Mouse (Mus musculus): ENCODE measurements around the gene Ssu2. TPM values are rescaled to one million over a fixed set of nuclear protein-coding genes. Genes with fewer than 3 reads are reported as not detected.

Gene Ssu2
- polyA plus RNA-seq, 1 experiment from 2014 or later: 2.5 TPM

GRCm38 (mm10) chr6:112396352-112396751 lies 8.5 kb upstream of the Ssu2 start:
- Histone ChIP-seq H3K4me2 (ENCODE audit: low read depth, severe bottlenecking) (no peak overlapping the region), H3K36me3 (ENCODE audit: control insufficient read depth, insufficient read depth, low read length) (no peaks in the 10 kb centered on the region), H3K27me3 (ENCODE audit: control insufficient read depth, insufficient read depth, low read length) (no peaks in the 10 kb centered on the region), H3K4me1 (ENCODE audit: control insufficient read depth, insufficient read depth, low read length) (no peaks in the 10 kb centered on the region), H3K27ac (replicated peaks; ENCODE audit: low read depth, low read length) (no peak overlapping the region), H3K4me3 (ENCODE audit: low read depth, low read length) (no peak overlapping the region), H3K9me3 (ENCODE audit: control insufficient read depth, low read length) (no peaks in the 10 kb centered on the region), H3K9ac (ENCODE audit: low read length) (no peak overlapping the region)
- 93% methylated on average over 3 of the region's 3 CpGs for WGBS
- ATAC-seq (ENCODE audit: insufficient number of reproducible peaks, low FRiP score, low TSS enrichment, low read depth) (no peak), DNase-seq (ENCODE audit: low spot score) (no peak)

- no peak overlapping the region for H3K4me3 ChIP-seq (ENCODE audit: low read depth, low read length)
- no peak overlapping the region for H3K4me2 ChIP-seq (ENCODE audit: low read depth, severe bottlenecking)
- H3K9ac ChIP-seq (ENCODE audit: low read length): no peak overlapping the region
- 79% methylated on average over 3 of the region's 3 CpGs for WGBS
- no peaks in the 10 kb centered on the region for H3K9me3 ChIP-seq (ENCODE audit: control insufficient read depth, low read length)
- H3K27me3 ChIP-seq (ENCODE audit: control insufficient read depth, insufficient read depth, low read length): no peaks in the 10 kb centered on the region
- no peak overlapping the region for H3K27ac ChIP-seq (replicated peaks; ENCODE audit: low read depth, low read length)
- DNase-seq (ENCODE audit: low spot score) (no peak), ATAC-seq (ENCODE audit: insufficient number of reproducible peaks, low FRiP score, low TSS enrichment, low read depth) (no peak)
- H3K4me1 ChIP-seq (ENCODE audit: control insufficient read depth, insufficient read depth, low read length): no peaks in the 10 kb centered on the region
- H3K36me3 ChIP-seq (ENCODE audit: control insufficient read depth, insufficient read depth, low read length): no peaks in the 10 kb centered on the region
These were observed 562 bp upstream of the Ssu2 start for GRCm38 (mm10) chr6:112388385-112388784.

DNA sequence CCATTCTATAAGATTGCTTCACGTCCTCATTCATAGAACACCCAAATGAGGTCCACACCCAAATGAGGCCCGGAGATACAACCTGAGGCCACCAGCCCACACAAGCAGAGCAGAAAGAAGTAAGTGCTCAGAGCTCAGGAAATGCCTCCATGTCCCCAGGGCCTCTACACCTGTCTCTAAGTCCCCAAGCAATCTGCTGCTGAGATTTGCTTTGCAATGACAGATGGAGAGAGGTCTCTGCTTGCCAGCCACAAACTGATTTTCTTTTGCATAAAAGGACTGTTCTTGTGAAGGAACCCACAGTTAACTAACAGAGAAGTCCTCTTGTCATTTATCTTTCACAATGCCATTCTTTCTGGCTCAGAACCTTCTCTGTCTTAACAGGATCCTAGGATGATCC lies 1.6 kb downstream of the Ssu2 start:
- no peaks in the 10 kb centered on the region for H3K9me3 ChIP-seq (ENCODE audit: control insufficient read depth, low read length)
- no peaks in the 10 kb centered on the region for H3K36me3 ChIP-seq (ENCODE audit: control insufficient read depth, insufficient read depth, low read length)
- no peak overlapping the region for H3K27ac ChIP-seq (replicated peaks; ENCODE audit: low read depth, low read length)
- no peak overlapping the region for H3K9ac ChIP-seq (ENCODE audit: low read length)
- 81% methylated on average over 2 of the region's 2 CpGs for WGBS
- H3K27me3 ChIP-seq (ENCODE audit: control insufficient read depth, insufficient read depth, low read length): no peaks in the 10 kb centered on the region
- no peak for ATAC-seq (ENCODE audit: insufficient number of reproducible peaks, low FRiP score, low TSS enrichment, low read depth)
- H3K4me3 ChIP-seq (ENCODE audit: low read depth, low read length): no peak overlapping the region
- no peak for DNase-seq (ENCODE audit: low spot score)
- no peaks in the 10 kb centered on the region for H3K4me1 ChIP-seq (ENCODE audit: control insufficient read depth, insufficient read depth, low read length)
- H3K4me2 ChIP-seq (ENCODE audit: low read depth, severe bottlenecking): no peak overlapping the region

DNA sequence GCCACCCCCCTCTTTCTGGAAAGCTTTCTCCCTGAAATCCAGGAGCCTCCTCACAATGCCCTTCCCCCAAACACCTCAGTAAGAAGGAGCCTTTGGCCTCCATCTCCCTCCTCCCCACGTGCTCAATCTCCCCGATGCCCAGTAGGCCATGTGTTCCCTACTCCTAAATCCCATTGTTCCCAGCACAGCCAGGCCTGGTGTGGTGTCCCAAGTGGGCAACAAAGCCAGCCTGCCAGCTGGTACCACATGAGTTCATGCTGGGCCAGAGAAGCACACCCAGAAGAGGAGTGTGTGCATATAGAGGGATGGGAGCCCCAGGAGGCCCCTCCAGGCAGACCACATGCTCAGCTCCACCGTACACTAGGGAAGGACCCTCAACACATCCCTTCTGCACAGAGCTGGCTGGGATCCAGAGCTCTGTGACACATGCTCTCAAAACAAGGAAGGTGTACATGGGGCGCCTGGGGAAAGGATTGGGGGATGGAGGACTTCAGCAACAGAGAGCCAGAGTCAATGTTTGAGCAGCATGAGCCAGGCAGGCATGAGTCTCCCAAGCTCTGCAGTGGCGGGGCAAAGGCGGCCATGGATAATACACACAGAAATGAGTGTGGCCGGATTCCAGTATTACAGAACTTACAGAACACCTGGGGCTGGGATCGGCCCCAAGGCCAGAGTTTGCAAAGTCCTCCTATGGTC lies 4.7 kb downstream of the Ssu2 start:
- H3K27me3 ChIP-seq (ENCODE audit: control insufficient read depth, insufficient read depth, low read length): no peaks in the 10 kb centered on the region
- H3K27ac ChIP-seq (replicated peaks; ENCODE audit: low read depth, low read length): no peak overlapping the region
- H3K4me3 ChIP-seq (ENCODE audit: low read depth, low read length): no peak overlapping the region
- no peaks in the 10 kb centered on the region for H3K36me3 ChIP-seq (ENCODE audit: control insufficient read depth, insufficient read depth, low read length)
- 91% methylated on average over 8 of the region's 8 CpGs for WGBS
- no peaks in the 10 kb centered on the region for H3K9me3 ChIP-seq (ENCODE audit: control insufficient read depth, low read length)
- DNase-seq (ENCODE audit: low spot score): no peak
- no peak for ATAC-seq (ENCODE audit: insufficient number of reproducible peaks, low FRiP score, low TSS enrichment, low read depth)
- H3K4me2 ChIP-seq (ENCODE audit: low read depth, severe bottlenecking): no peak overlapping the region
- no peak overlapping the region for H3K9ac ChIP-seq (ENCODE audit: low read length)
- H3K4me1 ChIP-seq (ENCODE audit: control insufficient read depth, insufficient read depth, low read length): no peaks in the 10 kb centered on the region

DNA sequence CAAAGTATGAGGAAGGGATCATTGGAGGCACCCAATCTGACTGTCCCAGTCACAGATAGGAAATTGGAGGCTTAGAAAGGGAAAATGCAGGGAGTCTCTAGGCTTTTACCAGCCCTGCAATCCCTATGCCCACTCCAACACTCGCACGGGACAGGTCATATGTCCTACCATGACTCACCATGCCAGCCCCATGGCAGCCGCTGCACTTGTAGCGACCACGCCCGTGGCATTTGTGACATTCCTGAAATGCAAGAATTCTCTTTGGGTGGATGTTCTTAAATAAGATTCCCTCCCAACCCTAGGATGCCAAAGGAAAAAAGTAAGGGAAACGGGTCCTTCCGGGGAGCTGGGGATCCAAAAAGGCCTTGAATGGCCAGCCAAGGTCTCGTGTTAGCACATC lies 8.8 kb downstream of the Ssu2 start:
- DNase-seq (ENCODE audit: low spot score) (no peak), ATAC-seq (ENCODE audit: insufficient number of reproducible peaks, low FRiP score, low TSS enrichment, low read depth) (no peak)
- Histone ChIP-seq H3K9me3 (ENCODE audit: control insufficient read depth, low read length) (no peaks in the 10 kb centered on the region), H3K36me3 (ENCODE audit: control insufficient read depth, insufficient read depth, low read length) (no peaks in the 10 kb centered on the region), H3K27ac (replicated peaks; ENCODE audit: low read depth, low read length) (no peak overlapping the region), H3K9ac (ENCODE audit: low read length) (no peak overlapping the region), H3K4me1 (ENCODE audit: control insufficient read depth, insufficient read depth, low read length) (no peaks in the 10 kb centered on the region), H3K4me3 (ENCODE audit: low read depth, low read length) (no peak overlapping the region), H3K4me2 (ENCODE audit: low read depth, severe bottlenecking) (no peak overlapping the region), H3K27me3 (ENCODE audit: control insufficient read depth, insufficient read depth, low read length) (no peaks in the 10 kb centered on the region)
- 91% methylated on average over 9 of the region's 9 CpGs for WGBS

- no peak overlapping the region for H3K4me3 ChIP-seq (ENCODE audit: low read depth, low read length)
- ATAC-seq (ENCODE audit: insufficient number of reproducible peaks, low FRiP score, low TSS enrichment, low read depth): no peak
These were observed 12.0 kb downstream of the Ssu2 start for GRCm38 (mm10) chr6:112375661-112376392.

DNA sequence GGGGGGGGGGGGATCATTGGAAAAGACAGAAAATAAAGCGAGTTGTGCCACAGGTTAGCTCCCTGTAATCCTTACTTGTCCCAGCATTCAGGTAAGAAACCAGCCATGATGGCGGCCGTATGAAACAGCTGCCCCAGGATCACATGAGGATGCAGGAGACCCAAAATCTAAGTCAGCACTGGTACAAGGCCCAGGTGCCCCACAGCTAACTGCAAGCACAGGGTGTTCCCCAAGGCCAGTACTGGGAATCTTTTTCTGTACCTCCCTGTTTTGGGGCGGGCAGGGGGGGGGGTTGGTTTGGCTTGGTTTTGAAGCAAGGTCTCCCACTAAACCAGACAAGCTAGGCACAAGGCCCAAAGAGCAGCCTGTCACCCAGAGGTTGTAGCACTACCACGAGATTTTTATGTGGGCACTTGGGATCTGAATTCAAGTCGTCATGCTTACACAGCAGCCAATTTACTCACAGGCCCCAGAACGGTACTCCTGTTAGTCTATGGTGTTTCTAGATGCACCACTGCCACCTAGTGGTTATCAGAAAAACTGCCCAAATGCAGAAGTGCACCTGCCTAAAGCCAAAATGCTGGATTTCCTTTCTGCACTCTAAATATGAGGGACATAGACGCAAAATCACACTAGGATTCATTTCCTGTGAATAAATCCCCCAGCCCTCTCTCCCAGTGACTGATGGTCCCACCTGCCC lies 13.8 kb downstream of the Ssu2 start:
- 49% methylated on average over 8 of the region's 8 CpGs for WGBS
- Histone ChIP-seq H3K36me3 (ENCODE audit: control insufficient read depth, insufficient read depth, low read length) (no peaks in the 10 kb centered on the region), H3K4me3 (ENCODE audit: low read depth, low read length) (no peak overlapping the region), H3K9ac (ENCODE audit: low read length) (no peak overlapping the region), H3K27me3 (ENCODE audit: control insufficient read depth, insufficient read depth, low read length) (no peaks in the 10 kb centered on the region), H3K4me1 (ENCODE audit: control insufficient read depth, insufficient read depth, low read length) (no peaks in the 10 kb centered on the region), H3K9me3 (ENCODE audit: control insufficient read depth, low read length) (no peaks in the 10 kb centered on the region), H3K4me2 (ENCODE audit: low read depth, severe bottlenecking) (no peak overlapping the region), H3K27ac (replicated peaks; ENCODE audit: low read depth, low read length) (no peak overlapping the region)
- no peak for ATAC-seq (ENCODE audit: insufficient number of reproducible peaks, low FRiP score, low TSS enrichment, low read depth)
- DNase-seq (ENCODE audit: low spot score): peak; percentile 62

More at GRCm38 (mm10) chr6:112375661-112376392, 12.0 kb downstream of the Ssu2 start:
- H3K36me3 ChIP-seq (ENCODE audit: control insufficient read depth, insufficient read depth, low read length): no peaks in the 10 kb centered on the region
- H3K9ac ChIP-seq (ENCODE audit: low read length): no peak overlapping the region
- DNase-seq (ENCODE audit: low spot score): no peak
- no peaks in the 10 kb centered on the region for H3K27me3 ChIP-seq (ENCODE audit: control insufficient read depth, insufficient read depth, low read length)
- 64% methylated on average over 11 of the region's 13 CpGs for WGBS
- no peaks in the 10 kb centered on the region for H3K4me1 ChIP-seq (ENCODE audit: control insufficient read depth, insufficient read depth, low read length)
- no peak overlapping the region for H3K27ac ChIP-seq (replicated peaks; ENCODE audit: low read depth, low read length)
- no peak overlapping the region for H3K4me2 ChIP-seq (ENCODE audit: low read depth, severe bottlenecking)
- H3K9me3 ChIP-seq (ENCODE audit: control insufficient read depth, low read length): no peaks in the 10 kb centered on the region

DNA sequence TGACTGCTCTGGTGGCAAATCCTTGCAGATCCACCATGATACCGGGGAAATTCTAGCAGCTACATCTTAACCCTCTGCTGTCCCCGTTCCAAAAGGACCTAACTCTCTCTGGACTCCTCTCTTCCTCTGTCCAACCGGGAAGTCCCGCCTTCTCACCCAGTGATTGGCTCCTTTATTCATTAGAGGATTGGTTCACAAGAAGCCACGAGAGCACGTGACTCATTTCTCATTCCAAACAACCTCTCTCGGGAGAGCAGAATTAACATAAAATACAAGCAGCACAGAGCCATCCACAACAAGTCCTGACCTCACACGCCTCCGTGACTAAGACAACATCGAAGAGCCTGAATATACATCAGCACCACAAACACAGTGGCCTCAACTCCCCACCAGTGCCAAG lies 22.5 kb downstream of the Ssu2 start:
- H3K4me3 ChIP-seq (ENCODE audit: low read depth, low read length): no peak overlapping the region
- H3K9ac ChIP-seq (ENCODE audit: low read length): no peak overlapping the region
- WGBS: 88% methylated on average over 10 of the region's 10 CpGs
- no peaks in the 10 kb centered on the region for H3K27me3 ChIP-seq (ENCODE audit: control insufficient read depth, insufficient read depth, low read length)
- no peak overlapping the region for H3K4me2 ChIP-seq (ENCODE audit: low read depth, severe bottlenecking)
- H3K36me3 ChIP-seq (ENCODE audit: control insufficient read depth, insufficient read depth, low read length): no peaks in the 10 kb centered on the region
- H3K9me3 ChIP-seq (ENCODE audit: control insufficient read depth, low read length): no peaks in the 10 kb centered on the region
- H3K4me1 ChIP-seq (ENCODE audit: control insufficient read depth, insufficient read depth, low read length): no peaks in the 10 kb centered on the region
- DNase-seq (ENCODE audit: low spot score) (no peak), ATAC-seq (ENCODE audit: insufficient number of reproducible peaks, low FRiP score, low TSS enrichment, low read depth) (no peak)
- H3K27ac ChIP-seq (replicated peaks; ENCODE audit: low read depth, low read length): no peak overlapping the region

All from limb, embryonic 11.5 days (tissue).